Mouse (Mus musculus): ENCODE results near the gene Hoxd8. TPM values are rescaled to one million over a fixed set of nuclear protein-coding genes. Genes with fewer than 3 reads are reported as not detected.

Gene Hoxd8
- polyA plus RNA-seq, 1 experiment from 2014 or later, result 0.61 TPM

DNA sequence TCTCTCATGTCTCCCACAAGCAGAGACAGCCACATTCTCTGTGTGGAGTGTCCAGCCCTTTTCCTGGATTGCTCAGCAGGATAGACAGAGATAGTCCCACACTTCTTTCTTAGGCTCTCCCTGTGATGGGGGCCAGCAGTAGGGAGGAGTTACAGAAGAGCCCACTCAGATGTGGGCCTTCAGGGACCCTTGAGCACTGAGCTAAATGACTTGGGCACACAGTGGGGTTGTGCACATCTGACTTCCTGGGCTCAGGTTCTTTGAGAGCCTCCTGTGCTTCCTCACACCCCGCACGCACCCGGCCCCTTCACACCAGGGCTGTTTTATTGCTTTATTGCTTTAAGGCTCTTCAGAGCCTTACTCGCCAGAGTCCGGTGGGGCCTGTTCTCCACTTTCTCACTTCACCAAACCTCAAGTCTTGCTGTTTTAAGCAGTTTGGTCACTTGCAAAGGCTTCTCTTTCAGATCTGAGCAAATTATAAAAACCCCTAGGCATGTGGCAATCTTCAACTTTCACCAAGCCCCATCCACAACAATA is 16.6 kb downstream of the Hoxd8 start:
- no peaks in the 10 kb centered on the region for H3K9me3 ChIP-seq (ENCODE audit: control insufficient read depth, low read length)
- peaks cover 99% of the 10 kb centered on the region for H3K27me3 ChIP-seq (ENCODE audit: control insufficient read depth, insufficient read depth, low read length)
- H3K4me3 ChIP-seq (ENCODE audit: control insufficient read depth in 1 of 2, insufficient read depth in 1 of 2, low read depth in 1 of 2, low read length in 2 of 2), result no peak overlapping the region
- 13% methylated on average over 5 of the region's 5 CpGs for WGBS
- ATAC-seq (ENCODE audit: insufficient number of reproducible peaks, insufficient read depth, low FRiP score, low read depth), result no peak
- no peaks in the 10 kb centered on the region; a peak in 1 of 4 replicates for H3K4me1 ChIP-seq (ENCODE audit: control insufficient read depth in 2 of 2, insufficient read depth in 2 of 2, low read length in 2 of 2)
- no peak overlapping the region for H3K27ac ChIP-seq (replicated peaks in 1 of 2; ENCODE audit: control insufficient read depth in 1 of 2, insufficient read depth in 1 of 2, low read depth in 2 of 2, low read length in 2 of 2)
- H3K9ac ChIP-seq (ENCODE audit: low read length), result no peak overlapping the region
- H3K4me2 ChIP-seq (ENCODE audit: low read length), result no peak overlapping the region
- no peaks in the 10 kb centered on the region for H3K36me3 ChIP-seq (ENCODE audit: control insufficient read depth, insufficient read depth, low read length)

- no peak for ATAC-seq (ENCODE audit: insufficient number of reproducible peaks, insufficient read depth, low FRiP score, low read depth)
- Histone ChIP-seq H3K4me1 (ENCODE audit: control insufficient read depth in 2 of 2, insufficient read depth in 2 of 2, low read length in 2 of 2) (no peaks in the 10 kb centered on the region), H3K9ac (ENCODE audit: low read length) (no peak overlapping the region), H3K27ac (replicated peaks in 1 of 2; ENCODE audit: control insufficient read depth in 1 of 2, insufficient read depth in 1 of 2, low read depth in 2 of 2, low read length in 2 of 2) (no peak overlapping the region), H3K36me3 (ENCODE audit: control insufficient read depth, insufficient read depth, low read length) (no peaks in the 10 kb centered on the region), H3K4me3 (ENCODE audit: control insufficient read depth in 1 of 2, insufficient read depth in 1 of 2, low read depth in 1 of 2, low read length in 2 of 2) (no peak overlapping the region), H3K27me3 (ENCODE audit: control insufficient read depth, insufficient read depth, low read length) (peaks cover 99% of the 10 kb centered on the region), H3K9me3 (ENCODE audit: control insufficient read depth, low read length) (no peaks in the 10 kb centered on the region), H3K4me2 (ENCODE audit: low read length) (no peak overlapping the region)
- WGBS, result 9% methylated on average over 6 of the region's 6 CpGs
Measured at GRCm38 (mm10) chr2:74721882-74722281, 17.5 kb downstream of the Hoxd8 start.

GRCm38 (mm10) chr2:74722949-74723348 is 18.5 kb downstream of the Hoxd8 start:
- H3K4me2 ChIP-seq (ENCODE audit: low read length), result no peak overlapping the region
- peaks cover 99% of the 10 kb centered on the region for H3K27me3 ChIP-seq (ENCODE audit: control insufficient read depth, insufficient read depth, low read length)
- no peak overlapping the region for H3K4me3 ChIP-seq (ENCODE audit: control insufficient read depth in 1 of 2, insufficient read depth in 1 of 2, low read depth in 1 of 2, low read length in 2 of 2)
- H3K9me3 ChIP-seq (ENCODE audit: control insufficient read depth, low read length), result no peaks in the 10 kb centered on the region
- H3K27ac ChIP-seq (replicated peaks in 1 of 2; ENCODE audit: control insufficient read depth in 1 of 2, insufficient read depth in 1 of 2, low read depth in 2 of 2, low read length in 2 of 2), result no peak overlapping the region
- 7% methylated on average over 8 of the region's 8 CpGs for WGBS
- no peak overlapping the region for H3K9ac ChIP-seq (ENCODE audit: low read length)
- no peaks in the 10 kb centered on the region for H3K36me3 ChIP-seq (ENCODE audit: control insufficient read depth, insufficient read depth, low read length)
- peaks cover 0 to 4% of the 10 kb centered on the region in 2 experiments; a peak in 1 of 4 replicates for H3K4me1 ChIP-seq (ENCODE audit: control insufficient read depth in 2 of 2, insufficient read depth in 2 of 2, low read length in 2 of 2)
- no peak for ATAC-seq (ENCODE audit: insufficient number of reproducible peaks, insufficient read depth, low FRiP score, low read depth)

DNA sequence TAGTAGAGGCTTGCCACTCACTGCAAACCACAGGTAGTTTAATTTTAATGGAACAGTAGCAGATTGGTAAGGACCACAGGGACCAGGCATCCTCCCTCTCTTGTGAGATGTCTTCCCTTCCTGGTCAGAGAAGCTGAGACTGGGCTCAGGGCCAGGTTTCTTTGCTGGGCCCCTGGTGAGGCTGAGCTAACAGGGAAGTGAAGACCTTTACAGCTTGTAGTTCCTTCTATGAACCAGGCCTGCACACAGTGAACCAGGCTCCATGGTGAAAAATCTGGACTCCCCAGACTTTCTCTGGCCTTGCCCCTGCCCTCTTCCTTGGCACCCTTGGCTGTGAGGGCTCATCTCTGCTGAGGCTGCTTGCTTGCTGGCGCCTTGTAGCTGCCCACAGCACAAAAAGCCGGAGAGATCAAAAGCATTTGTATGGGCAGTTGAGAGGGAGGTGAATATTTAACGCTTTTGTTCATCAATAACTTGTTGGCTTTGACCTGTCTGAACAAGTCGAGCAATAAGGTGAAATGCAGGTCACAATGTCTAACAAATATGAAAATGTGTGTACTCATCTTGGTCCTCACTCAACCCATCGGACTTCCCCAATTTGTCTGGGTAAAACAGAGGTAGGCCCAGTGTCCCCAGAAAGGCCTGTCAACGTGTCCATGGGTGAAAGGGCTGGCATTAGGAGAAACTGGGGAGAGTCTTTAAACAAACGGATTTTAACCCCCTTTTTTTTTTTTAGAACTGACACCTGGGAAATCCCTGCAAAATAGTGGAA is 20.0 kb downstream of the Hoxd8 start:
- Histone ChIP-seq H3K9me3 (ENCODE audit: control insufficient read depth, low read length) (no peaks in the 10 kb centered on the region), H3K4me3 (ENCODE audit: control insufficient read depth in 1 of 2, insufficient read depth in 1 of 2, low read depth in 1 of 2, low read length in 2 of 2) (no peak overlapping the region), H3K27me3 (ENCODE audit: control insufficient read depth, insufficient read depth, low read length) (peaks cover 100% of the 10 kb centered on the region), H3K9ac (ENCODE audit: low read length) (no peak overlapping the region), H3K4me2 (ENCODE audit: low read length) (no peak overlapping the region), H3K36me3 (ENCODE audit: control insufficient read depth, insufficient read depth, low read length) (no peaks in the 10 kb centered on the region), H3K4me1 (ENCODE audit: control insufficient read depth in 2 of 2, insufficient read depth in 2 of 2, low read length in 2 of 2) (peaks cover 0 to 4% of the 10 kb centered on the region in 2 experiments; a peak in 1 of 4 replicates), H3K27ac (replicated peaks in 1 of 2; ENCODE audit: control insufficient read depth in 1 of 2, insufficient read depth in 1 of 2, low read depth in 2 of 2, low read length in 2 of 2) (no peak overlapping the region)
- WGBS, result 18% methylated on average over 7 of the region's 7 CpGs
- no peak for ATAC-seq (ENCODE audit: insufficient number of reproducible peaks, insufficient read depth, low FRiP score, low read depth)

DNA sequence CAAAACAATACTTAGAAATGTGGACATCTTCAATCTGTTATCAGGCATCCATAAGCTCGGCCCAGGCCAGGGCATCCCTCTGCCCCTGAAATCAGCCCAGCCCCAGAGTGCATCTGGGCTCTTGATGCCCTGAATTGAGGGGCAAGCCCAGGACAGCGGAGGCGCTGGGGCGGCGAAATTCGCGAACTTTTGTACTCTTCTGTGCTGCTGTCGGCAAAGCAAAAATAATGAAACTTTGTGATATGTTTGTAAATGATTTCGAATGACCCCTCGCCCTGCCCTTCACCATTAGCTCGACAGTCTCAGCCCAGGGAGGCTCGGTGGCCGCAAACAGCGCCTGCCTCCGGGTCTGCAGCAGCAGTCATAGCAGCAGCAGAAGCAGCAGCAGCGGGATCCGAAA is 20.8 kb downstream of the Hoxd8 start:
- 5% methylated on average over 17 of the region's 17 CpGs for WGBS
- Histone ChIP-seq H3K9me3 (ENCODE audit: control insufficient read depth, low read length) (no peaks in the 10 kb centered on the region), H3K4me2 (ENCODE audit: low read length) (no peak overlapping the region), H3K36me3 (ENCODE audit: control insufficient read depth, insufficient read depth, low read length) (no peaks in the 10 kb centered on the region), H3K9ac (ENCODE audit: low read length) (no peak overlapping the region), H3K27me3 (ENCODE audit: control insufficient read depth, insufficient read depth, low read length) (peaks cover 99% of the 10 kb centered on the region), H3K4me1 (ENCODE audit: control insufficient read depth in 2 of 2, insufficient read depth in 2 of 2, low read length in 2 of 2) (peaks cover 0 to 4% of the 10 kb centered on the region in 2 experiments; a peak in 1 of 4 replicates), H3K27ac (replicated peaks in 1 of 2; ENCODE audit: control insufficient read depth in 1 of 2, insufficient read depth in 1 of 2, low read depth in 2 of 2, low read length in 2 of 2) (no peak overlapping the region), H3K4me3 (ENCODE audit: control insufficient read depth in 1 of 2, insufficient read depth in 1 of 2, low read depth in 1 of 2, low read length in 2 of 2) (no peak overlapping the region)
- ATAC-seq (ENCODE audit: insufficient number of reproducible peaks, insufficient read depth, low FRiP score, low read depth), result no peak

- WGBS, result 9% methylated on average over 5 of the region's 5 CpGs
- Histone ChIP-seq H3K4me3 (ENCODE audit: control insufficient read depth in 1 of 2, insufficient read depth in 1 of 2, low read depth in 1 of 2, low read length in 2 of 2) (peak within 1 kb of the TSS; percentile 19 to 20; a peak in 3 of 4 replicates), H3K36me3 (ENCODE audit: control insufficient read depth, insufficient read depth, low read length) (no peaks in the 10 kb centered on the region), H3K27ac (replicated peaks in 1 of 2; ENCODE audit: control insufficient read depth in 1 of 2, insufficient read depth in 1 of 2, low read depth in 2 of 2, low read length in 2 of 2) (no peak within 1 kb of the TSS), H3K4me2 (ENCODE audit: low read length) (peak within 1 kb of the TSS; percentile 55), H3K4me1 (ENCODE audit: control insufficient read depth in 2 of 2, insufficient read depth in 2 of 2, low read length in 2 of 2) (peaks cover 0 to 4% of the 10 kb centered on the region in 2 experiments; a peak in 1 of 4 replicates), H3K9ac (ENCODE audit: low read length) (no peak within 1 kb of the TSS), H3K9me3 (ENCODE audit: control insufficient read depth, low read length) (no peaks in the 10 kb centered on the region), H3K27me3 (ENCODE audit: control insufficient read depth, insufficient read depth, low read length) (peaks cover 99% of the 10 kb centered on the region)
- ATAC-seq (ENCODE audit: insufficient number of reproducible peaks, insufficient read depth, low FRiP score, low read depth), result no peak
Measured at GRCm38 (mm10) chr2:74726551-74726950, 22.1 kb downstream of the Hoxd8 start, which contains the start of gene Gm28230. Gene Gm28230, plus strand, starts transcription at chr2:74726728.

DNA sequence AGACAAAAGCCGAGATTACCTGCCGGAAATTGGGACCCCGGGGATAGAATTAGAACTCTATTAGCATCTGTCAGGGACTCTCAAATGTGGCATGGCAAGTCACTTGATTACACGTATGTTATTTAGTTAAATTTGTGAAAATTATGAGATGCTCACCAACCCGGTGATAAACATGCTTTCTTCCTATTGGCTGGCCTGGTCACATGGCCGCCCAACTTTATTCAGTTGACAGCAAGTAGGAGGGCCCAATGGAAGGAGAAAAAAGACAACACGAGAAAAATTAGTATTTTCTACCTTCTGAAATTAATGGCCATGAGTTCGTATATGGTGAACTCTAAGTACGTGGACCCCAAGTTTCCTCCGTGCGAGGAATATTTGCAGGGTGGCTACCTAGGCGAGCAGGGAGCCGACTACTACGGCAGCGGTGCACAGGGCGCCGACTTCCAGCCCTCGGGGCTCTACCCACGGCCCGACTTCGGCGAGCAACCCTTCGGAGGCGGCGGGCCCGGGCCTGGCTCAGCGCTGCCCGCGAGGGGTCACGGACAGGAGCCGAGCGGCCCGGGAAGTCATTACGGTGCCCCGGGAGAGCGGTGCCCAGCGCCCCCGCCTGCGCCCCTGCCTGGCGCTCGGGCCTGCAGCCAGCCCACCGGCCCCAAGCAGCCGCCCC is 22.7 kb downstream of the Hoxd8 start:
- Histone ChIP-seq H3K9ac (ENCODE audit: low read length) (no peak overlapping the region), H3K27me3 (ENCODE audit: control insufficient read depth, insufficient read depth, low read length) (peaks cover 99% of the 10 kb centered on the region), H3K27ac (replicated peaks in 1 of 2; ENCODE audit: control insufficient read depth in 1 of 2, insufficient read depth in 1 of 2, low read depth in 2 of 2, low read length in 2 of 2) (no peak overlapping the region), H3K4me2 (ENCODE audit: low read length) (peak overlapping the region; percentile 55), H3K4me3 (ENCODE audit: control insufficient read depth in 1 of 2, insufficient read depth in 1 of 2, low read depth in 1 of 2, low read length in 2 of 2) (peak overlapping the region; percentile 19 to 20; a peak in 3 of 4 replicates), H3K4me1 (ENCODE audit: control insufficient read depth in 2 of 2, insufficient read depth in 2 of 2, low read length in 2 of 2) (peaks cover 0 to 4% of the 10 kb centered on the region in 2 experiments; a peak in 1 of 4 replicates), H3K9me3 (ENCODE audit: control insufficient read depth, low read length) (no peaks in the 10 kb centered on the region), H3K36me3 (ENCODE audit: control insufficient read depth, insufficient read depth, low read length) (no peaks in the 10 kb centered on the region)
- WGBS, result 1% methylated on average over 43 of the region's 43 CpGs
- no peak for ATAC-seq (ENCODE audit: insufficient number of reproducible peaks, insufficient read depth, low FRiP score, low read depth)
